Mouse (Mus musculus) ovary, postnatal 10 days (tissue): ENCODE measurements at regions not wholly inside any gene's neighbourhood (a gene's known extent, or its start where the extent isn't known, plus 50 kb on each side); places are given as distances from the start of the nearest gene placed in this dataset.

Experiments used
- DNase-seq: peaks from one replicate; pipeline ENCODE4 v3.0.0; 2022; ENCODE audit warnings: low spot score

DNA sequence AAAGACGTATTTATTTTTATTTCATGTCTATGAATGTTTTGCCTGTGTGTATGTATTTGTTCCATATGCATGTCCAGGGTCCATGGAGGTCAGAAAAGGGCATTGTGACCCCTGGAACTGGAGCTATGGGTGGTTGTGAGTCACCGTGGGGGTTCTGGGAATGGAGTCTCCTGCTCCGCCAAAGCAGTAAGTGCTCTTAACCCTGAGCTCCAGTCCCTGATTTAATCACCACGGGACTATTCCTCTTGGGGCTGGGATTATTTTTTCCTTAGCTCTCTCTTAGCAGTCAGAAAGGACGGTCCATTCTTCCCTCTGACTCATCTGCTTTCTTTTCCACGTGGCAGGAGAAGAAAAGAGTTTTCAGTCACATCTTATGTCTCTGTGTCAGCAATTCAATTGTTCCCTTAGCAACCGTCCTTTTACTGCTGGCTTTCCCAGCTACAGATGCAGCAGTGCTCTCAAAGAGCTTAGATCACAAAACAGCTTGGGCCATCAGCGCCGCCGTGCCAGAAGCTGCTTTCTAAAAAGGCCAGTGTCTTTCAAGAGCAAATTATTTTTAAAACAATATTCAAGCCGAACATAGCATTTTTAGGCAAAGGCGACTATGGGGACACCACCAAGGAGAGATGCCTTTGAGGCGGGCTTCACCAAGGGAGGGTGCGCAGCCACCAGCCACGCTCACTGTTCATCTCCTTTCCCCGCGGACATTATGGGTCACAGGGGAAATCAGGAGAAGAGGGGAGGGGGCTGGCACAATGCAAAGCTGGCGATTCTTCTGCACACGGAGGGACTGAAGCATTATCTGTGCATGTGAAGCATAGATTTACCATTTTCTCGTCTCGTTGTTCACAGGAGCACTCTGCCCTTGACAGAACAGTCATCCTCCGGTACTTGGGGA is 110.8 kb downstream of the Map3k7 start:
- no peak for DNase-seq

DNA sequence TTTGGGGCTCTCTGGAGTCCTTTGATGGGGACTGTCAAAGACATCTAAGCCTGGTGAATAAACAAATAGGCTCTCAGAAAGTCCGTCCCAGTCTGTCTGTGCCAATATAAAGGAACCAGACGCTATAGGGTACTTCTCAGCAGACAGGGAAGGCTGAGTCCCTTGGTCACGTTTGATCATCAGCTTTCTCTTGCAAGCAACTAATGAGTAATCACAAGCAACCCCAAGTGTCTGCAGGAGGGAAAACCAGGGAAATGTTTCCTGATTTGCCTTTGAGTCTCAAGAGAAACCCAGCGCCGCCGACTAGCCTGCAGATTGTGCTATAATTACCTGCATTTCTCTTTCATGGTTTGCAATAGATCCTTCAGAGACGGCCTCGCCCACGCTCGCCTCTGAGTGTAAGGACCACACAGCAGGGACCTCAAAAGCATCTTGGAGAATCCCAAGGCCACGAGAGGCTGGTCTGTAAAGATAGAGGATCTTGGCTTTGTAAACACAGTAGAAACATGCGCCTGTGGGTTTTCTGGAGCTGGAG is 112.6 kb downstream of the Map3k7 start:
- no peak for DNase-seq

DNA sequence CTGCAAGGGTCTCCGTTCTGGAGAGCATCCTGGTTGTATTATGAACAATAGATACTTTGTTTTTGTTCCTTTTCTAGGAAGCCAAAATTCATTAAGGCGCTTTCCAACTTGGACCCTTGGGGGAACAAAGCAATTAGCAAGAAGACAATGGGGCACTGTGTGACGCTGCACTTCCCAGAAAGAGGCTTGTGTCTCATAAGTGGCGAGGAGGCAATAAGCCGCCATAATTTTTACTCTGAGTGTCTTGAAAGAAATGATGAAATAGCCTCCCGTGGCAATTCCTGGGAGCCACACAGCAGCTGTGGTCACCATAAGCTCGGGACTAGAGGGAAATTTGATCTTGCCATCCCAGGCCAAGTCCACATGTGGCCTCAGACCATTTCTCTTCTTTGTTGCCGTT is 119.6 kb downstream of the Map3k7 start:
- DNase-seq: no peak

DNA sequence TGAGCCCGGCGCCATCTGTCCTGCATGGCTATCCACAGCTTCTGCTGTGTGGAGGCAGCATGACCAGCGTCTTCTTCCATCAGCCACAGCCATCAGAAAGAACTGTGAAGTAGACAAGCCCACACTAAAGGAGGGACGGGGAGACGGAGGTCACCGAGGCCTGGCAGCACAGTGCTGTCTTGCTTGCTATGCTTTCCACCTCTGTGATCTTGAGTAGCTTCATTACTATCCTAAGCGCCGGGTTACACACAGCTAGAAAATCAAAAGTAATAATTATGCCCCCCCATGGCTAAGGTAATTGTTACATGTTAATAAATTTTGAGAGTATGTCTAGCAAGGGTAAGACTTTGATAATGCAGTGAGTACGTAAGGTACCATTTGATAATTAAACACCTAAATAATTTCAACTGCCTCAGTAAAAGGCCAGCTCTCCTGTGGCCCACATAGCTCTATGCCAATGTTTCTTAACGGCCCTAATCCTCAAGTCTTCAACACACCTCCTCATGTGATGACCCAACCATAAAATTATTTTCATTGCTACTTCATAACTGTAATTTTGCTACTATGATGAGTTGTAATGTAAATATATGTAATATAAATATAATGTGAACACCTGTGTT is 120.5 kb downstream of the Map3k7 start:
- DNase-seq: no peak

DNA sequence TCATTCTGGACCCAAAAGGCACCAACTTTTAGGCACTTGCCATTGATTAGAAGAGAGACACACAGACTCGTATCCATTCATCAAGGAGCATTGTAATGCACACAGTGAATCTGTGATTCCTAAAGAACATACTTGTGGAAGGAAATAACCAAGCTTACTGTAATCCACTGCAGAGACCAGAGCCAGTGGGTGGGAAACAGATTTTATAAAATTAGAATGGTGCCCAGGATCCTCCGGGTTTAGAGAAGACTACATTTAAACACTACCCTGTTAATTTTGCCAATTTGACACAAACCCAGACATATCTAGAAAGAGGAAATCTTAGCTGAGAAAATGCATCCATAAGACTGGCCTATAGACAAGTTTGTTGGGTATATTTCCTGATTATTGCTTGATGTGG is 121.1 kb downstream of the Map3k7 start:
- DNase-seq: no peak

DNA sequence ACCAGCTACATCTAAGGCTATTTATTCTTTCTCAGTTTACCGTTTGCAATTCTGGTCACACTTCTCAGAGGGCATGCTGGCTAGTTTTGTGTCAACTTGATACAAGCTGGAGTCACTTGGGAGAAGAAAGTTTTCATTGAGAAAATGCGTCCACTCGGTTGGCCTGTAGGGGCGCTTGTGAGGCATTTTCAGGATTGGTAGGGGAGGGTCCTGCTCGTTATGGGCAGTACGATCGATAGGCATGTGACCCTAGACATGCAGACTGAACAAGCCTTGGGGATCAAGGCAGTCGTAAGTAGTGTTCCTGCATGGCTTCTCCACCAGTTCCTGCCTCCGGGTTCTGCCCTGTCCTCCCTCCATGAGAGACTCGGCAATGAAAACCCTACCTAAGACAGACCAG is 127.2 kb downstream of the Map3k7 start:
- no peak for DNase-seq

DNA sequence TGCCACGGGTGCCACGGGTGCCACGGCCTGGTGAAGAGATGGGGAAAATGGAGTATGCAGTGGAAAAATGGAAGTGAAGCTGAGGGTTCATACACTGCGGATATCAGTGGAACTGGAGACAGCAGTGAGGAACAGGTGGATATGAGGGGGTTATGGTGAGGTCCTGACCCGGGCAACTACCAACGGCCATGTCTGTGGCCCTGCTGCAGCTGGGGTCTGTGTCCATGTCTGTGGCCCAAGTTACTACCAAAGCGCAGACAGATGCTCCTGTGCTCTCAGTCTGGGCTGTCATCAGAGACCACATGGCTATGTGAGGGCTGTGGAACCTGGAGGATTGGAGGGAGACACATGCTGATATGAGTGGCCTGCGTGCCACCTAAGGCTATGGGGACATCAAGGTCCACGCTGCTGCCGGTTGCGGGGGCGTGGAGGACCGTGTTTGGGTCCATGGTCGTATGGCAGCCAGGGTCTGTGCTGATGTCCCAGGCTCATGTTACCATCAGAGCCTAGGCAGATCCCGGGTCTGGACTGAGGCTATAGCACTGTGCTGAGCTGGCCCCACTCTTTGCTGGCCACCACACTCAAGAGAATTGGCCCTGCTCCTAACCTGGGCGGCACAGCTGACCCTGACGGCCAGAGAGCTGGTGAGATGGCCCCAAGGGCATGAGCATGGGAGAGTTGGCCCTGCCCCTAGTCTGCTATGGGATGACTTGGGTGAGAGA is 128.6 kb downstream of the Map3k7 start:
- DNase-seq: no peak

DNA sequence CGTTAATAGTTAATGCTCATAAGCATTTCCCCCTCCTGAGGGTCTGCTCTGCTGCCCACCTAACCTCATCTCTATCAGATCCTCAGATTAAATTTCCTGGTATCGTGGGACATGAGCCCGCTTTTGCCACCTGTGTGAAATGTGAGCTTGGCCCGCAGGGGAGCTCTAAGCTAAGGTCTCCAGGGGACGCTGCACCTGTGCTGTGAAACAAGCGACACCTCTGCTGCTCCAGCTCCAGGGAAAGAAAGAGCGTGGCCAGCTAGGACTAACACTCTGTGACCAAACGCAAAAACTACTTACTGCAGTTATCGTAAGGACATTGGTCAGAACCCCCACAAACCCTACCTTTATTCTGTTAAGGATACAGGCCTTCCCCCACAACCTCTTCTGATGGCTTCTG is 134.3 kb downstream of the Map3k7 start:
- no peak for DNase-seq

DNA sequence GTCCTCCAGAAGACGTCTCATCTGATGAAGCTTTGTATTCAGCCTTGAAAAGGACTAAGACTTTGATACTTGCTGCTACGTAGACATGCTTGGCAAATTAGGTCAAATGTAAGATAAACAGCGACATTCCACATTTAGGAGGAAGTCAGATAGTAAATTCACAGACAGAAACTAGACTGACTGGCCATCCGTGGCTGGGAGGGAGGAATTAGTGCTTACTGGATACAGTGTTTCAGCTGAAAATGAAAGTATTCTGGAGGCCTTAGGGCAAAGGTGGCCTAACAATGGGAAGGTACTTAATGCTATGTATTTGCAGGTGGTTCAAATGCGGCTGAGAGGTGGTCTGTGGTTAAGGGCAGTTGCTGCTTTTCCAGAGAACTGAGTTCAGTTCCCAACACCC is 137.1 kb downstream of the Map3k7 start:
- no peak for DNase-seq

DNA sequence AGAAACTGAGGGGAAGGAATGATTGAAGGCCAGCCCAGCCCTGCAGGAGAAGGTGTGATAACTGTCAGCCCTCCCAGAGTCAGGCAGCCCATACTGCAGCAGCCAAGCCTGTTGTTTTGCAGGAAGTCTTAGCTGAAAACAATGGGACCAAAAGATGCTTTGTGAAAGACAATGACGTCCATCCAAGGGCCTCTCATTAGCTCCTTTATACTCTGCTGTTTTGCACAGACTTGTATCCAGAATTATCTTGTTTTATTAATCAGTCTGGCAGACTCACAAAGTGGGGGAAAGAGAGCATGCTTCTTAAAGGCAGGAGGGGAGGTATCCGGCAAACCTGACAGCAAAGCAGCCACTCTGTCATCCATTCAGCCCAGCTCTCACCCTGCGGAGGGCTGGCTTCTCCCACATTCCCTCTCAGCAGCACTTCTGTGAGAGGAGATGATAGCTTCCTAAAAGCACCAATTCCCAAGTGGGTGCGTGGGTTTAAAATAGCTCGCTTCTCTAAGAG is 131.9 kb upstream of the Bach2 start:
- DNase-seq: no peak

DNA sequence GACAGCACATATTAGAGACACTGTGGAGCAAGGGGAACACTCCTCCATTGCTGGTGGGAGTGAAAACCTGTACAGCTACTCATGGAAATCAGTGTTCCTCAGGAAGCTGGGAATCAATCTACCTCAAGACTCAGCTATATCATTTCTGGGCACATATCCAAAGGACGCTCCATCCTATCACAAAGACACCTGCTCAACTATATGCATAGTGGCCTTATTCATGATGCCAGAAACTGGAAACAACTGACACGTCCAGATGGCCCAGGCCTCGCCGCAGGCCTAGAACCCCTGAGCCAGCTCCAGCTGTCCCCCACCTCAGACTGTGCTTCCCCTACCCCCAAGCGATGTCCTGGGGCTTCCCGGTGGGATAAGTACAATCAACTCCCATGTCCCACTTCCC is 116.3 kb upstream of the Bach2 start:
- no peak for DNase-seq

DNA sequence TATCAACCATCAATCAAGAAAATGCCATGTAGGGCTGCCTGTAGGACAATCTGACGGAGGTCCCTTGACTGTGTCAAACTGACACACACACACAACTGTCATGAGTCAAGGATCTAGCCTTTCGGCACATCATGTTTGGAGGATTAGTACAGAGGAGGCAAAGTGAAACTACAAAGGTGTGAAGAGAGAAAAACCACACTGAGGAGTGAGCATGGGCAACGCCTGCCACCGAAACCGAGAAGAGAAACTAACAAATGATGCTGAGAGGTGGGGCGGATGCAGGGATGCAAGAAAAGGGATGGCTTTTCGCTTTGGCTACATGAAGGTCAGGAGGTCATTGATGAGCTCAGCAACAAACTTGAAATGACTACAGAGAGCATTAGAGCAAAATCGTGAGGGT is 111.8 kb upstream of the Bach2 start:
- DNase-seq: no peak

DNA sequence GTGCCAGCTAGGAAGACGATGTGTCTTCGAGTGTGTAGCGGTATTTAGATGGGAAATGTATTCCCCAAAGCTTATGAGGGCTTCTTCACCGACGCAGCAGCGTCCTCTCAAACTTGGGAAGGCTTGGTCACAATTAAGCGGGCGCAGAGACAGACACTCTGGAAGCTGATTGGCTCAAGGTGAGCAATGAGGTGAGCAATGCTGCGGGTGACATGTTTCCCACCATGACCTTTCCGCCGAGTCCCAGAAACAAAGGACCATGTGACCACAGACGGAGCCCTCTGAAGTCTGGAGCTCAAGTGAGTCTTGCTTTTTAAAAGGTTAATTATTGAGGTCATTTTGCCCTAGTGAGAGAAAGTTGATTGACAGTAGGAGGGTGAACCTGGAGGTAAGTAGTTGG is 108.0 kb upstream of the Bach2 start:
- no peak for DNase-seq

DNA sequence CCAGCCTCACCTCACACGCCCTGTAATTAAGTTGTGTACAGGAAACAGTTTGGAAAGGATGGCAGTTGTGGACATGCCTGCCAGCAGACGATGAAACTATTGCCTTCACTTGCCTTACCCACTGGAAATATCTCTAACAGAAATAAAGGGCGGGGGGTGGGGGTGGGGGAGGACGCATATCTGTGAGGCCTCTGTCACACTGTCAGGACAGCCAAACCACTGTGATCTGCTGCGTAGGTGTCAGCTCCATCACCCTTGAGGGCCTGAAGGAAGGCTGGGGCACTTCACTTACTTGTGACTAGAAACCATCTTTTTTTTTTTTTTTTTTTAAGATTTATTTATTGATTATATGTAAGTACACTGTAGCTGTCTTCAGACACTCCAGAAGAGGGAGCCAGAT is 106.8 kb upstream of the Bach2 start:
- DNase-seq: no peak

DNA sequence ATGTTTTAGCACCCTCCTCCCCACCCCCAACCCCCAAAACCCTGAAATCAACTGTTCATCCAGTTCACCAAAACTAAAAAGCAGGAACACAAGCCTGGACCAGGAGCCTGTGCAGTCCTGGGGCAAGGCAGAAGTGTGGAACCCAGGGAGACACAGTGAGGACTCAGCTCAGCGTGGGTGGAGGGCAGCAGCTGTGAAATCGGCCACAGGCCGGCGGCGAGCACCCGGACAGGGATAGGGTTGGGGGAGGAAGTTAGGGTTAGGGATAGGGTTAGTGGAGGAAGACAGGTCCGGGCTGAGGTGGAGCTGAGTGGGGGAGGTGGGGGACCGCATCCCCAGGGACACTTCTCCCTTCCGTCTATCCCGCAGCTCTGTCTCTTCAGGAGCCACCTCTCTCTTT is 102.5 kb upstream of the Bach2 start:
- no peak for DNase-seq

DNA sequence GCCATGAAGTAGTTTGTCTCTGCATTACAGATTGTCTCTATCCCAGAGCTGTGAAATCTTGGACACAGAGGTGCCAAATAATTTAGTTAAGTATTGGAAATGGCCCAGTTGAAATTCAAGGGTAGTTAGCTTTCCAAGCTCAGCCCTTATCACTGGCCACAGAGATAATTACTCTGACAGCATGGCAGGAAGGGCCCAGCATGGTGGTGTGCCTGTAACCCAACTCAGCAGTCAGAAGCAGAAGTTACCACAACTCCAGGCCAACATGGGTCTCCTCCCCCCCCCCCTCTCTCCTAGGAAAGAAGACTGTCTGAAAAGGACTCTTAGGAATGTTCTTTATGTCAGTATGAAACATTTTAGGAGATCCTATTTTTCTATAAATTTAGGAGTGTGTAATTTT is 101.4 kb upstream of the Bach2 start:
- no peak for DNase-seq

DNA sequence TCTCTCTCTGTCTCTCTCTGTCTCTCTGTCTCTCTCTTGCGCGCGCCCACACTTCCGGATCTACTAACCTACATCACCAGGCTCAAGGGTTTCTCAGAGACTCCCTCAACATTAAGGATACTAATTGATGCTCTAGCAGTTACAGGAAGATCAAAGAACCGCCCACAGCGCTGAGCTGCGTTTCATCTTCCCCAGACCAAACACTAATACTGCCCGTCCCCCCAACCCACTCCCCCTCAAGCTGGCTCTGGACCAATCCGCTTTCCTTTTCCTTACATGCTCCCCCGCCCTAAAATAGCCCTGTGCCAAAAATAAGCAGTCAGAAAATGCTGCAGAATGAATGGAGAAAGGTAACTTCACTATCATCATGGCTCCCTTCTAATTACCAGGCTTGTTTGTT is 100.6 kb upstream of the Bach2 start:
- DNase-seq: no peak

DNA sequence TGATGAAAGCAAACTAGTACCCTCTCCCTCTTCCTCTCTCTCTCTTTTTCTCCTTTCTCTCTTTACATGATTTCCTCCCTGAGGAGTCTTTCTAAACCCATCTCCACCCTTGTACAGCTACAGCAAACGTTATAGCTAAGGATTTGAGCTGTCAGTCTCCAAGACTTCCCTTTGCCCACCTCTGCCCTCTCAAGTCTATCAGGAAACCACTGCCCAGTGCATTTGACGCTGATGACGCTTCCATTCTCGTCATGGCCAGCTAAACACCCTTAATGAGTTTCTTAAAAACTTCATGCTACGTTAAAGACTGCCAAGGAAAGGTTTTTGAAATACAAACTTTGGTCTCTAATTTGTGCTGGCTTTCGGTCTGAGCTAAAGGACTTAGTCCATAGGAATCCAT is 99.0 kb upstream of the Bach2 start:
- no peak for DNase-seq

DNA sequence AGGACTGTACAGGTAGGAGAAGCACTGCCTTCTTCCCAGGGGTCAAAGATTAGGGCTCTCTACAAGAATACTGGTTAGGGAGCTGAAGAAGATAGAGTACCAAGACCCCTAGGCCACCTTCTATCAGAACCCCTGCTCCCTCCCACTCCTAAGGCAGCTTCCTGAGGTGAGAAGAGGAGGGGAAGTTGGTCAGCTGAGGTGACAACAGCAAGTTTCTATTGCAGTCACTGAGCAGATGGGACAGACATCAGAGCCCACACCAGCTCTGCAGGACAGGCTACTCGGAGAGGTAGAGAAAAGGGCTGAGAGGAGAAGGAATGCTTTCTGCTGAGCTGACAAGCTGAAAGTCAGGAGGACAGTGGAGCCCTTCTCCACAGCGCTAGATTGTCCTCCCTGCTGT is 98.5 kb upstream of the Bach2 start:
- no peak for DNase-seq

DNA sequence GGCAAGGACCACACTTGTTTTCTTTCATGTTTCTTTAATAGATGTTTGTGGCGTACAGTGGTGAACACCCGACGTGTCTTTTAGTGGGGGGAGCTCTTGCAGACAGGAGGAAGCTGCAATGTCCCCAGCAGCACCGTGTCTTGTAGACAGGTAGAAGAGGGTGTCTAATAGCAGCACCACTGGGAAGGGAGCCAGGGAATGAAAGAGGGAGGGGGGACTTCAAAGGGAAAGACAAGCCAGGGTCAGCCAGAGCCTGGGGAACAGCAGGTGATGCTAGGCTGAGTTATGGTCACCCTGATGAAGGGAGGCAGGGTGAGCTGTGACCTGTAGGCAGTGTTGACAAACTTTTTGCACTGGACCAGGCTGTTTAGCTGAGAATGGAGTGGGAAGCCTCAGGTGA is 96.4 kb upstream of the Bach2 start:
- no peak for DNase-seq

DNA sequence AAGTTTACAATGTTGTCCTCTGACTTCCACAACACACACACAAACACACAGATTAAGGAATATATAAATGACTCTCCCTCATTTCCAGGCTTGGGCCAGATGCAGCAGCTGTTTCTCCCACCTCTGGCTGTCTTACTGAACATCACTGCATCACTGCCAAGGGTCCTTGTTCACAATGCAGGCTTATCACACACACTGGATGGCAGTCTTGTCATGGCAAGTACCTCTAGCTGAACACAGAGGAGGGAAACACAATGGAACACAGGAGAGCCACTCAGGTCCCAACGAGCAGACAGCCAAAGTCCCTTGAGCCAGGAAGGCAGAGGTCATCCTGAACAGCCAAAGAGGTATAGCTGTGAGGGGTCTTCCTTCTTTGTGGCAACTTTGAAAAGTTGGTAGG is 91.5 kb upstream of the Bach2 start:
- DNase-seq: no peak

DNA sequence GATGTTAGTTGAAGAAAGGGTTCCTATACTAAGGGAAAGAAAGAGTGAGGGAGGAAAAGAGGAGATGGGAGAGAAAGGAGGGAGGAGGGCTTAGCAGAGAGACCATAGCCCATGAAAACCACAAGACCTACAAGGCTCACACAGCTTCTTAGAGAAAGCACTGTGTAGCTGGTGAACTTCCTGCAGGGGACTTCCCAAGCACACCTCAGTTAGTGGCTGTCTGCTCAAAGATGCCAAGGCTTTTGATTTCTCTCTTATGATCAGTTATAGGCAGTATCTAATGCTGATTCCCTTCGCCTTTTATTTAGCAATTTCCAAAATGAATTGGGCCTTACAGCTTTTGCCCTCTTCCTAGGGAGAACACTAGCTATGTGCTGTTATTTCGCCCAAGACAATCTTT is 90.0 kb upstream of the Bach2 start:
- DNase-seq: no peak

DNA sequence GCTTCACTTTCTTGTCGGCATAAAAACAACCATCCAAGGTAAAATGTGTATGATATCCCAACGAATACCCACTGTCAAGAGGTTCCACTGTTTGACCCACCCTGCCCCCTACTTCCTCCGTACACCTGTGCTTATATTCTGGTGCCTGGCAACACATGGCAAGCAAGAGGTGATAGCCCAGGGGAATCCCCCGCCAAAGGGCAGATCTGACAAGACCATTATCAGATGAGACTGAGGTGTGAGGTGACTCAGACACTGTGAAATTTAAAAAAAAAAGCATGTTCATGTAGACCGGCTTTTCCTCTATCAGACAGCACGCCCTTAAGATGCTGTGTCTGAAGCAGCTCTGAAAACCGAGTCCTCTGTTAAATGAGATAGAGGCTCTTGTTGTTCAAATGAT is 89.4 kb upstream of the Bach2 start:
- DNase-seq: no peak
